Mouse (Mus musculus) heart, postnatal 0 days (tissue): Measurements from ENCODE around the gene Mcm6. TPM values are rescaled to one million over a fixed set of nuclear protein-coding genes. Genes with fewer than 3 reads are reported as not detected.

Experiments used
- ATAC-seq: fragments of 200-750 bp; cut with Nextera tagmentation; 2 replicates; pipeline ENCODE4 v1.8.0; 2017; ENCODE audit warnings: low read depth, moderate number of reproducible peaks, moderate library complexity; ENCODE audit not compliant: insufficient read depth
- DNase-seq: peaks from one replicate; pipeline ENCODE4 v3.0.0-alpha.2; 2016; ENCODE audit warnings: low spot score
- H3K27ac ChIP-seq: fragments of 300-500 bp; sonication (generic); 2 replicates; pipeline ENCODE4 v1.5.1; 2014; ENCODE audit warnings: low read depth, mild to moderate bottlenecking
- H3K27me3 ChIP-seq: fragments of 300-500 bp; sonication (generic); 2 replicates; pipeline ENCODE4 v1.6.1; 2014; ENCODE audit warnings: low read length, mixed read lengths; ENCODE audit not compliant: control insufficient read depth, insufficient read depth
- H3K36me3 ChIP-seq: fragments of 300-500 bp; sonication (generic); replicated peaks from 2 replicates; pipeline ENCODE4 v1.6.1; 2014; ENCODE audit warnings: low read length, mixed read lengths; ENCODE audit not compliant: control insufficient read depth, insufficient read depth
- H3K4me1 ChIP-seq: fragments of 300-500 bp; sonication (generic); 2 replicates; pipeline ENCODE4 v1.6.1; 2014; ENCODE audit warnings: antibody characterized with exemption; ENCODE audit not compliant: control insufficient read depth, insufficient read depth
- H3K4me2 ChIP-seq: fragments of 300-500 bp; sonication (generic); 2 replicates; pipeline ENCODE4 v1.6.1; 2014; ENCODE audit warnings: low read depth, mild to moderate bottlenecking, low read length, moderate library complexity
- H3K4me3 ChIP-seq: fragments of 300-500 bp; sonication (generic); 2 replicates; pipeline ENCODE4 v1.5.1; 2014; ENCODE audit warnings: low read depth, low read length
- H3K9ac ChIP-seq: fragments of 300-500 bp; sonication (generic); replicated peaks from 2 replicates; pipeline ENCODE4 v1.6.1; 2014; ENCODE audit warnings: low read depth, low read length, mixed read lengths
- H3K9me3 ChIP-seq: fragments of 300-500 bp; sonication (generic); replicated peaks from 2 replicates; pipeline ENCODE4 v1.6.1; 2016; ENCODE audit warnings: low read length; ENCODE audit not compliant: control insufficient read depth
- CTCF ChIP-seq: IDR thresholded peaks from 2 replicates; pipeline ENCODE4 v1.5.1; 2016; ENCODE audit warnings: antibody characterized with exemption, control low read depth, low read depth
- EP300 ChIP-seq: IDR thresholded peaks from 2 replicates; pipeline ENCODE4 v1.6.1; 2016; ENCODE audit warnings: antibody characterized with exemption, low read depth
- WGBS: fragments of 180-500 bp; shearing (Covaris S2); extraction: QIAGEN DNeasy Blood & Tissue Kit; methylation state at CpG from one replicate; pipeline ENCODE4 v1.1.7; 2014; 5-methylcytosine and 5-hydroxymethylcytosine counted together
- polyA plus RNA-seq: library from polyadenylated mRNA; unstranded; fragments of >200 nt; fragmentation: Nextera tagmentation; extraction: Ambion mirVana; gene quantifications from 2 replicates; pipeline ENCODE4 v1.2.1, GENCODE M21; 2015
- total RNA-seq: library from RNA; depleted of rRNA; stranded (reverse); fragments of >200 nt; gene quantifications from 2 replicates; pipeline ENCODE4 v1.2.3, GENCODE M21; 2014; ENCODE audit warnings: low replicate concordance

The Mcm6 gene
- total and polyA plus RNA-seq, 2 experiments from 2014 or later, result 39.6 to 85.4 TPM

- Histone ChIP-seq H3K27me3 (no peaks in the 10 kb centered on the region), H3K9me3 (no peaks in the 10 kb centered on the region), H3K4me1 (no peaks in the 10 kb centered on the region), H3K27ac (no peak overlapping the region), H3K36me3 (peaks cover 40% of the 10 kb centered on the region), H3K9ac (no peak overlapping the region), H3K4me2 (no peak overlapping the region), H3K4me3 (no peak overlapping the region)
- no peak for TF ChIP-seq EP300
- TF ChIP-seq CTCF, result no peak
- ATAC-seq, result no peak
- 94% methylated on average over 4 of the region's 4 CpGs for WGBS
- DNase-seq, result no peak
Measured at GRCm38 (mm10) chr1:128376841-128377240, 17.4 kb upstream of the Mcm6 start.

GRCm38 (mm10) chr1:128372143-128372860, 12.8 kb upstream of the Mcm6 start:
- no peak overlapping the region for H3K27ac ChIP-seq
- no peak for TF ChIP-seq EP300
- peak; percentile 51 for TF ChIP-seq CTCF

GRCm38 (mm10) chr1:128368732-128369441, 9.4 kb upstream of the Mcm6 start:
- Histone ChIP-seq H3K4me2 (no peak overlapping the region), H3K36me3 (peaks cover 39% of the 10 kb centered on the region)
- 66% methylated on average over 5 of the region's 5 CpGs for WGBS

More at GRCm38 (mm10) chr1:128372143-128372860, 12.8 kb upstream of the Mcm6 start:
- Histone ChIP-seq H3K27me3 (no peaks in the 10 kb centered on the region), H3K4me2 (no peak overlapping the region), H3K9me3 (no peaks in the 10 kb centered on the region), H3K4me1 (no peaks in the 10 kb centered on the region), H3K9ac (no peak overlapping the region), H3K4me3 (no peak overlapping the region), H3K36me3 (peaks cover 32% of the 10 kb centered on the region)
- ATAC-seq (no peak), DNase-seq (no peak)
- WGBS, result 77% methylated on average over 7 of the region's 7 CpGs

GRCm38 (mm10) chr1:128360601-128361000, 1.1 kb upstream of the Mcm6 start:
- TF ChIP-seq EP300 (no peak), CTCF (no peak)
- Histone ChIP-seq H3K27ac (no peak overlapping the region), H3K9ac (no peak overlapping the region), H3K36me3 (peaks cover 29% of the 10 kb centered on the region), H3K4me3 (no peak overlapping the region), H3K9me3 (no peaks in the 10 kb centered on the region), H3K27me3 (no peaks in the 10 kb centered on the region), H3K4me1 (peaks cover 25% of the 10 kb centered on the region), H3K4me2 (no peak overlapping the region)
- ATAC-seq, result no peak
- DNase-seq, result no peak
- 31% methylated on average over 2 of the region's 2 CpGs for WGBS

More at GRCm38 (mm10) chr1:128368732-128369441, 9.4 kb upstream of the Mcm6 start:
- Histone ChIP-seq H3K9ac (no peak overlapping the region), H3K27ac (no peak overlapping the region), H3K4me3 (no peak overlapping the region), H3K27me3 (no peaks in the 10 kb centered on the region), H3K9me3 (no peaks in the 10 kb centered on the region), H3K4me1 (no peaks in the 10 kb centered on the region)
- peak; percentile 67 for TF ChIP-seq CTCF
- TF ChIP-seq EP300, result no peak
- DNase-seq, result peak; percentile 19
- peak; percentile 58; the same call in 1 of the 2 replicates for ATAC-seq

- Histone ChIP-seq H3K36me3 (peaks cover 34% of the 10 kb centered on the region), H3K27me3 (no peaks in the 10 kb centered on the region), H3K9me3 (no peaks in the 10 kb centered on the region), H3K27ac (peak overlapping the region; percentile 82), H3K4me1 (peaks cover 25% of the 10 kb centered on the region), H3K4me2 (peak overlapping the region; percentile 91), H3K4me3 (peak overlapping the region; percentile 95), H3K9ac (peak overlapping the region; percentile 70)
- TF ChIP-seq CTCF (peak; percentile 3; the same call in 1 of the 2 replicates), EP300 (no peak)
- ATAC-seq (peak; percentile 74), DNase-seq (peak; percentile 55)
- WGBS, result under 1% methylated on average over 35 of the region's 35 CpGs
Measured at GRCm38 (mm10) chr1:128358916-128359553, 429 bp downstream of the Mcm6 start.
